Mouse (Mus musculus) ES-Bruce4 (cell line): ENCODE measurements around the gene Zc3h18.

Experiments used
- CTCF ChIP-seq: IDR thresholded peaks from one replicate; pipeline ENCODE4 v1.8.1; 2011; ENCODE audit warnings: low read depth, low read length
- EP300 ChIP-seq: IDR thresholded peaks from 2 replicates; pipeline ENCODE4 v1.6.1; 2011; ENCODE audit warnings: low read depth, low read length; ENCODE audit not compliant: insufficient read depth
- POLR2A ChIP-seq: IDR thresholded peaks from one replicate; pipeline ENCODE4 v1.8.1; 2011; ENCODE audit warnings: low read length; ENCODE audit not compliant: insufficient read depth

DNA sequence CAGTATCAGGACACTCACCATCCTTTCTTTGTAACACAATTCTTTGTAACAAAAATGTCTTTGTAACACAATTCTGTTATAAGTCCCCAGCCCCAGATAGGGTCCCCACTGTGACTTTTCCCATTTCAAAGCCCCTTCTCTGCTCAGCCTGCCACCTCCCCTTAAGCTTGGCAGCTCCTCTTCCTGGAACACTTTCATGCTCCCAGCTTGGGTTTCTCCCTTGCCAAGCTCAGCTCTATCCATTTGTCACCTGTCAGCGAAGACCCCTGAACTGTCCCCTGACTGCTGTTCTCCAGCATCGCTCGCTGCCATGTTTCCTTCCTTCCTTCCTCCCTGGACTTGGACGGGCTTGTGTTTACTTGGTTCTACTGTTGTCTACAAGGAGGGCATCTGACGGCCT lies 18.8 kb upstream of the Zc3h18 start:
- no peak for TF ChIP-seq POLR2A
- TF ChIP-seq CTCF = no peak
- no peak for TF ChIP-seq EP300
